Comparison of ENCODE assay signal across 16 mouse cellular contexts in genomic region chr5:66851708-66852107, GRCm38 (mm10).
"Had no signal": no experiment of that assay in that cellular context is flagged by ENCODE, and none has a peak within 500 bp of the region (broad histone marks: within the 10 kb centered on the region; RNA-seq: fewer than 3 reads in every experiment).

No protein-coding gene starts in this region.

- H3K9ac ChIP-seq: intestine, embryonic 15.5 days; limb, embryonic 12.5 days; liver, embryonic 13.5 days; liver, postnatal 0 days; lung, embryonic 15.5 days; neural tube, embryonic 15.5 days had no signal

- ATAC-seq: intestine, embryonic 15.5 days; liver, postnatal 0 days had no signal

- DNase-seq: kidney, adult 18-20 months; kidney, postnatal 10 days; layer of hippocampus, postnatal 36 days; liver; liver, embryonic 13.5 days; liver, postnatal 0 days; lung, postnatal 14 days; right cerebral cortex, adult 18-20 months; right cerebral cortex, postnatal 25 days; thymus, postnatal 36 days had no signal

- H3K4me3 ChIP-seq: intestine, embryonic 15.5 days; limb, embryonic 12.5 days; liver, embryonic 13.5 days; lung, embryonic 15.5 days; megakaryocyte, embryonic 14.5 days; neural tube, embryonic 15.5 days had no signal

- H3K27me3 ChIP-seq: intestine, embryonic 15.5 days; limb, embryonic 12.5 days; liver, embryonic 13.5 days; lung, embryonic 15.5 days; megakaryocyte, embryonic 14.5 days; neural tube, embryonic 15.5 days had no signal

- H3K27ac ChIP-seq: intestine, embryonic 15.5 days; limb, embryonic 12.5 days; liver, embryonic 13.5 days; lung, embryonic 15.5 days; macrophage had no signal

- H3K36me3 ChIP-seq: intestine, embryonic 15.5 days; limb, embryonic 12.5 days; liver, embryonic 13.5 days; lung, embryonic 15.5 days; neural tube, embryonic 15.5 days had no signal

- H3K4me2 ChIP-seq: intestine, embryonic 15.5 days; limb, embryonic 12.5 days; liver, embryonic 13.5 days; lung, embryonic 15.5 days; neural tube, embryonic 15.5 days had no signal

- H3K9me3 ChIP-seq: intestine, embryonic 15.5 days; limb, embryonic 12.5 days; liver, embryonic 13.5 days; lung, embryonic 15.5 days; neural tube, embryonic 15.5 days had no signal

- H3K4me1 ChIP-seq: intestine, embryonic 15.5 days; liver, embryonic 13.5 days; megakaryocyte, embryonic 14.5 days had no signal
